Mouse (Mus musculus) G1E (cell line): ENCODE data around the gene Rnf150.

ENCODE experiments used
- CTCF ChIP-seq: IDR thresholded peaks from 2 replicates; pipeline ENCODE4 v1.5.1; 2012; ENCODE audit warnings: low read depth, low read length, inconsistent platforms, mixed read lengths
- TAL1 ChIP-seq: conservative IDR thresholded peaks from 2 replicates; pipeline ENCODE4 v1.6.1; 2012; ENCODE audit warnings: low read depth, low read length, inconsistent platforms, mixed read lengths

DNA sequence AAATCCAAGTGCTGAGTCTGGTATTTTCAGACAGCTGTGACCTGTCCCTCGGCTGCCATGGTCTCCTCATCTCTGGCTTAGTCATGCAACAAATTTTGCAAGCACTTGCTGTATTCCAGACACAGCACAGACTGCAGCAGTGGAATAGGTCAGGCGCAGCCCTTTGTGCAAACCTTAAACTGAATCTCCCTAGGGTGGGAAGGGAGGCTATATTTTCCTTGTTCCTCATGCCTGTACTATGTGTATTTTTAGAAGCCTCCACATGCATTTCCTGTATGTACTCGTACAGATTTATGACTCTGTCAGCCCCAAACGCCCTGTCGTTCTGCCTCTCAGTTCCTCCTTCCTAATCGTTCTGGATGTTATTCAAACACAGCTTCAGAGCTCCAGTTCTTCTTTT lies 76.8 kb downstream of the Rnf150 start:
- TF ChIP-seq CTCF: no peak
- TF ChIP-seq TAL1: no peak
